Mouse (Mus musculus): ENCODE data around the gene Usp10. TPM values are rescaled to one million over a fixed set of nuclear protein-coding genes. Genes with fewer than 3 reads are reported as not detected.
A peak's percentile ranks its signal among the peaks of the same experiment; 100 is the strongest.

Gene Usp10
- total and polyA plus RNA-seq, 3 experiments, result 80.0 to 161 (median 152) TPM

GRCm38 (mm10) chr8:119915298-119915697, 5.1 kb downstream of the Usp10 start:
- Histone ChIP-seq H3K27me3 (replicated peaks) (no peaks in the 10 kb centered on the region), H3K4me1 (ENCODE audit: control insufficient read depth in 1 of 2, insufficient read depth in 2 of 2) (peaks cover 17 to 48% of the 10 kb centered on the region in 2 experiments), H3K79me2 (replicated peaks; ENCODE audit: control insufficient read depth, extremely low read depth, insufficient read depth, poor library complexity, severe bottlenecking) (peaks cover 93% of the 10 kb centered on the region), H3K36me3 (replicated peaks in 1 of 2; ENCODE audit: control insufficient read depth in 1 of 2, insufficient read depth in 1 of 2, low read length in 1 of 2) (peaks cover 10 to 54% of the 10 kb centered on the region in 2 experiments), H3K9me3 (replicated peaks; ENCODE audit: low read length) (no peaks in the 10 kb centered on the region), H3K9ac (ENCODE audit: insufficient read depth, low read depth) (no peak overlapping the region), H3K4me2 (ENCODE audit: insufficient read depth, low read depth, poor library complexity, severe bottlenecking) (no peak overlapping the region), H3K4me3 (replicated peaks in 1 of 3; ENCODE audit: low read depth in 2 of 3, low read length in 2 of 3, poor library complexity in 1 of 3) (no peak overlapping the region), H3K27ac (ENCODE audit: insufficient read depth, low read depth) (no peak overlapping the region)
- TF ChIP-seq E2F4 (IDR thresholded peaks at IDR 0.05; ENCODE audit: insufficient replicate concordance, low read depth, low read length), result no peak
- TF ChIP-seq ZNF384 (IDR thresholded peaks at IDR 0.05; ENCODE audit: low read depth, low read length), result peak; percentile 52
- DNase-seq (ENCODE audit: extremely low read depth), result no peak
- dilution Hi-C loops (cut with MboI; ENCODE audit: extremely low pct_ligation_motif_present, extremely low pct_unique_long_range_greater_than_20kb, low sequenced_read_pairs), result no loop called here
- in situ Hi-C loops (cut with MboI; ENCODE audit: low pct_ligation_motif_present, low pct_unique_long_range_greater_than_20kb, low sequenced_read_pairs), result no loop called here

- TF ChIP-seq IRF4 (IDR thresholded peaks at IDR 0.05; ENCODE audit: low read depth, low read length) (no peak), EP300 (IDR thresholded peaks at IDR 0.05; ENCODE audit: low read length) (no peak), RCOR1 (conservative IDR thresholded peaks at IDR 0.05; ENCODE audit: low read depth, low read length) (no peak), UBTF (IDR thresholded peaks at IDR 0.05; ENCODE audit: low read depth, low read length) (no peak), USF2 (conservative IDR thresholded peaks at IDR 0.05; ENCODE audit: low read depth, low read length) (no peak), CHD2 (IDR thresholded peaks at IDR 0.05; ENCODE audit: low read length) (no peak), MYC (IDR thresholded peaks at IDR 0.05; ENCODE audit: low read depth, low read length) (no peak), SIN3A (IDR thresholded peaks at IDR 0.05; ENCODE audit: low read length) (no peak), USF1 (IDR thresholded peaks at IDR 0.05; ENCODE audit: low read depth, low read length) (no peak), PAX5 (IDR thresholded peaks at IDR 0.05; ENCODE audit: low read length) (no peak), CTCF (conservative IDR thresholded peaks at IDR 0.05 in 1 of 2, IDR thresholded peaks at IDR 0.05 in 1 of 2; ENCODE audit: low read depth in 2 of 2, low read length in 2 of 2) (no peak), MAZ (IDR thresholded peaks at IDR 0.05; ENCODE audit: low read depth, low read length) (no peak), ETS1 (conservative IDR thresholded peaks at IDR 0.05; ENCODE audit: low read depth, low read length) (no peak), E2F4 (IDR thresholded peaks at IDR 0.05; ENCODE audit: insufficient replicate concordance, low read depth, low read length) (no peak)
- DNase-seq (ENCODE audit: extremely low read depth), result no peak
- no peaks in the 10 kb centered on the region for H3K27me3 ChIP-seq (replicated peaks)
- peaks cover 10 to 65% of the 10 kb centered on the region in 2 experiments for H3K36me3 ChIP-seq (replicated peaks in 1 of 2; ENCODE audit: control insufficient read depth in 1 of 2, insufficient read depth in 1 of 2, low read length in 1 of 2)
- in situ Hi-C loops (cut with MboI; ENCODE audit: low pct_ligation_motif_present, low pct_unique_long_range_greater_than_20kb, low sequenced_read_pairs) (no loop called here), dilution Hi-C loops (cut with MboI; ENCODE audit: extremely low pct_ligation_motif_present, extremely low pct_unique_long_range_greater_than_20kb, low sequenced_read_pairs) (no loop called here)
- H3K4me1 ChIP-seq (ENCODE audit: control insufficient read depth in 1 of 2, insufficient read depth in 2 of 2), result peaks cover 17 to 59% of the 10 kb centered on the region in 2 experiments
- H3K79me2 ChIP-seq (replicated peaks; ENCODE audit: control insufficient read depth, extremely low read depth, insufficient read depth, poor library complexity, severe bottlenecking), result peaks cover 98% of the 10 kb centered on the region
- H3K4me2 ChIP-seq (ENCODE audit: insufficient read depth, low read depth, poor library complexity, severe bottlenecking), result no peak overlapping the region
- no peak overlapping the region for H3K9ac ChIP-seq (ENCODE audit: insufficient read depth, low read depth)
- H3K9me3 ChIP-seq (replicated peaks; ENCODE audit: low read length), result no peaks in the 10 kb centered on the region
- no peak overlapping the region for H3K27ac ChIP-seq (ENCODE audit: insufficient read depth, low read depth)
- H3K4me3 ChIP-seq (replicated peaks in 1 of 3; ENCODE audit: low read depth in 2 of 3, low read length in 2 of 3, poor library complexity in 1 of 3), result no peak overlapping the region
Measured at GRCm38 (mm10) chr8:119916237-119916892, 6.2 kb downstream of the Usp10 start.

All from CH12.LX (cell line).